Mouse (Mus musculus) bone marrow macrophage, adult 2 months (primary cell): ENCODE results near the gene Skil.

Experiments
- CTCF ChIP-seq: IDR thresholded peaks from 2 replicates; pipeline ENCODE4 v1.5.1; 2012; ENCODE audit warnings: low read depth, mild to moderate bottlenecking, low read length, moderate library complexity
- POLR2A ChIP-seq: IDR thresholded peaks from 2 replicates; pipeline ENCODE4 v1.6.1; 2012; ENCODE audit warnings: mild to moderate bottlenecking, low read depth, low read length, borderline replicate concordance

DNA sequence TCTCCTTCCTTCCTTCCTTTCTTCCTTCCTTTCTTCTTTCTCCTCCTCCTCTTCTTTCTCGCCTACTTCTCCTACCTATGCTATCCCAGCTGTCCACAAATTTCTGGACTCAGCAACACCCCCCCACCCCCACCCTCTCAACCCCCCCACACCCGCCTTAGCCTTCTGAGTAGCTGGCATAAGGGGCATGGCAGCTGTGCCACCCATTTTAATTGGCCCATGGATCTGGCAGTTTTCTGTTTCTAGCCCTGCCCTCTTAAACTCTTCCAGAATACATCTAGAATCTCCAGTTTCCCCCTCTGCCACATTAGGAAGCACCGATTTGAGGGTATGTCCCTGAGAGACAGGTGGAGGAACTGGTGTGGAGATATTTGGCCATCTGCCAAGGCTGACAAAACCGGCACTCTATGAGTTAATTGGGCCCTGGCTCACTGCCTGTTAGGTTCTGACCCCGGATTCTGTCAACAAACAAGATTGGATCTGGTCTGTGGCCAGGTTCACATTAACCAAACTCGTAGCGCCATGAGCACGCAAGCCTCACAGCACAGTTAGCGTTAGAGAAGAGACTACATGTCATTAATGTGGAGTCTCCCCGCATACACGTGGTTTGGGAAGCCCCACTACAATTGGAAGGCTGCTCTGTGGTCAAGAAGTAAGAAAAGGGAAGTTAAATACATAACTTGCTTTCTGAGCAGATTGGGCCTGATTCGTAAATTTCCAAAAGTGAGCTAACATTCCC is 11.2 kb upstream of the Skil start:
- TF ChIP-seq POLR2A (no peak), CTCF (no peak)
